Mouse (Mus musculus) cerebellum, postnatal 10 days (tissue): Measurements from ENCODE around the gene Asb13.
A peak's percentile ranks its signal among the peaks of the same experiment; 100 is the strongest.

ENCODE experiments used
- DNase-seq, 2 experiments: peaks; one replicate each; pipeline ENCODE4 v3.0.0; 2021; ENCODE audit warnings: mixed read lengths in 2 of 2

Asb13 gene

GRCm38 (mm10) chr13:3665308-3665723, 31.5 kb downstream of the Asb13 start:
- DNase-seq = peak; percentile 82 to 87

DNA sequence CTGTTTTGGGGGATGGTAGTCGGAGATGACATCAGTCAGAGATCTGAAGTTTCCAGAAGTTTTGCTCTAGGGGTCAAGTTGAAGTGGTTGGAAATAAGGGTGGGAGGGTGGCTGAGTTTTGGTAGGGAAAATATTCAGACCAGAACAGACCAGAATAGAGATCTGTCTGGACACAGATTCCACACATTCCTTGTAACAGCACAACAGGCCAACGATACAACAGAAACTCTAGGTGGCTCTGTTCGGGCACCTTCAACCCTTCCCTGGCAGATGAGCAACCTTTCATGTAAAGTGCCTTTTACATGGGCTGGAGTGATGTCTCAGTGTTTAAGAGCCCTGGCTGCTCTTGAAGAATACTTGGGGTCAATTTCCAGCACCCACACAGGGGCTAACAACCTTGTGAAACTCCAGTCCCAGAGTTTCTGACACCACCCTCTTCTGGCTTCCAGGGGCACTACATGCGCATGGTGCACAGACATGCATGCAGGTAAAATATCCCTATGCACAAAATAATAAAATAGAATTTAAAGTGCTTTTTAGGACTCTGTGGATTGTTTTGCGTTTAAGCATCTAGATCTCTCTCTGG, 33.5 kb downstream of the Asb13 start:
- no peak for DNase-seq

DNA sequence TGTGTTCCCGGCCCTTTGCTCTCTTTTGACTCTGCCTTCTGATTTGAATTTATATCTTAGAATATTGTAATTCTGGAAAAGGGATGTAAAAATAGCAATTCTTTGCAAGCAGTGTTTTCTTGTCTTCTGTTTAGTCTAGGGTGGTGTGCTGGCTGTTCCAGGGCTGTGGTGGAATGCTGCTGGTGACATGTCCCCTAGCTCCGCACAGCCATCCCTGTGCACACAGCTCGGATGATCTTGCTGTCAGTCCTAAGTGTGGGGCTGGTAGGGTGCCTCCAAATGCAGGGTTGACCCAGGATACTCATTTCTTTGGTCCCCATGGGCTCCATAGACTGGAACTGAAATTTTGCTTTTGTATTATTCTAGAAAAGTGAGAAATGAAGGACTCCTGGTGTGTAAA, 34.2 kb downstream of the Asb13 start:
- no peak for DNase-seq

DNA sequence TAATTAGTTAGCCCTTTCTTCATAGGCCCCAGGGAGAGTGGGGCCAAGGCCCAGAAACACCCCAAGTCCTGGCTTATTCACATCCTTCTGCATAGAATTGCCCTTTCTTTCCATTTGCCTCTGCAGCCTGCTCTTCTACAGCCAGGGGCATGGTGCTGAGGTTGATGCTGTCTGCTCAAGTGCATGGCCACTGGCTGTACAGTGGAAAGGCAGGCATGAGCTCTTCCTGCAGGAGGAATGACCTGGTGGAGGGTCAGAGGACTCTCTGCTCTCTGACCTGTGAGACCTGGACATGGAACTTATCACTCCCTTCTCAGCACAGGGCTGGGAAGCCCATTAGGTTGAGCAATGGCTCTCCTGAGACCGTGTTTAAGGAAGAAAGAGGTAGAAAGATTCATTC, 35.8 kb downstream of the Asb13 start:
- DNase-seq = no peak

- peak; percentile 10 to 25 for DNase-seq
Observed at GRCm38 (mm10) chr13:3670039-3670438, 36.2 kb downstream of the Asb13 start.

GRCm38 (mm10) chr13:3673151-3673550, 39.3 kb downstream of the Asb13 start:
- DNase-seq = no peak

DNA sequence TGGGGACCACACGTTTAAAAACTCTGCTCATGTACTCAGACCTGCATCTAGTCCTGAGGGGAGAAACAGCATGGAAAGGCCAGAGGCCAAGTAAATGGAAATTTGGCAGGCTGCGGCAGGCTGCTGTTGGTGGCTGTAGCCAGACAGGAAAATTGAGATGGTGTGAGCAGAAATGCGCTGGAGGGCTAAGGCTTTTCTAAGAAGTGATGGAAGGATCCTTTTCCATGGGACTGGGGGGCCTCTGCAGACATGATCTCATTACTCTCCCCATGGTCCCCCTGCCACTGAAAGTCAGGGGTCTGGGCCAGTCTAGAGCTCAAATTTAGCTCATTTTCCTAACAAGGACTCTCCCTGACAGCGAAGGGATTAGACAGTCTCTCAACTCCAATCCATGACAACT, 39.8 kb downstream of the Asb13 start:
- DNase-seq = no peak

DNA sequence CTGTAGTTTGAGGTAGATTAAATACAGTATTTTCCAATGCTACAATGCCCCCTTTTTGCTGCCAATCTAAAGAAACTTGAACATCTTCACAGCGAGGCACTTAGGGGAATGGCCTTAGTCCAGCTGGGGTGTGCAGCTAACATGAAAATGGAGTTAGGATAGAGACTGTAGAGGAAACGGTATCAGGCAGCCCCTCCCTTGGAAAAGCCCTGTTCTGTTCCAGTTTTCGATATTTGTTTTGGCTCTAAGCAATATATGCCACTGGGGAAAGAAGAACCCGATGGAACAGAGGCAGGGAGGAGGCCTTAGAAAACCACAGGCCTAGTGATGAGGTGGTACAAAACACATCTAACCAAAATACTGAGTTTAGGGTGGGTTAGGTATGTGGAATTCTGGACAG, 42.0 kb downstream of the Asb13 start:
- no peak for DNase-seq

DNA sequence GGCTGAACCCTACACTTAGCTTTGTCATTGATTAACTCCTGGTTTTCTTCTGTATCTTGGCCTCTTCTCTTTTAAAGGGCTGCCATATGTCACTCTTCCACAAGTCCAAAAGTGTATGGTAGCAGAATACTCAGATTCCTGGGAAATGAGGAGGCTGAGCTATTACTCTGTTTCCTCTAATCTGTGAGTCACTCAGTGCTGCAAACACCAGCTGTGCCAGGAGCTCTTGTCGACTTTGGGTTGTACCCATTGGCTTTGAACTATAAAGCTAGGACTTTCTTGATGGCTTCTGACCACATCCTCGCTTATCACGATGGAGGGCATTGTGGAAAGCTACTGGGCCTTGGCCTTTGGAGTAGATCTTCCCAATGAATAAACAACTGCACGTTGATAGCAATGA, 45.3 kb downstream of the Asb13 start:
- DNase-seq = no peak

DNA sequence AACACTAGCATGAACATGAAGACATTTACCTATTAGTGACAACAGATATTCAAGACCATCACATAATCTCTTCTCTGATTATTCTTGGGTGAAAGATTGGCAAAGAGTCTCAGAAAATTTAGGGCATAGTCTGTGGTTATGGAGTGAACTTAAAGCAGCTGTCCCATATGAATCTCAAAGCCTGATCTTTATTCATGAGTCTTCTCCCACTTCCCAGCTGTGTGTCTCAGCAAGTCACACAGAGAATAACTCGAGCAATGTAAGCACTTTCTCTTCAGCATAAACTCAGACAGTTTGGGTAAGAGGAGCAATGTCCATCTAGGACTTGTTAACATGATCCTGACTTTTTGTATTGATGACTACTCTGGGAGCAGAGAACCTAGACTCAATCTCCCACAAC, 52.5 kb downstream of the Asb13 start:
- DNase-seq = no peak

DNA sequence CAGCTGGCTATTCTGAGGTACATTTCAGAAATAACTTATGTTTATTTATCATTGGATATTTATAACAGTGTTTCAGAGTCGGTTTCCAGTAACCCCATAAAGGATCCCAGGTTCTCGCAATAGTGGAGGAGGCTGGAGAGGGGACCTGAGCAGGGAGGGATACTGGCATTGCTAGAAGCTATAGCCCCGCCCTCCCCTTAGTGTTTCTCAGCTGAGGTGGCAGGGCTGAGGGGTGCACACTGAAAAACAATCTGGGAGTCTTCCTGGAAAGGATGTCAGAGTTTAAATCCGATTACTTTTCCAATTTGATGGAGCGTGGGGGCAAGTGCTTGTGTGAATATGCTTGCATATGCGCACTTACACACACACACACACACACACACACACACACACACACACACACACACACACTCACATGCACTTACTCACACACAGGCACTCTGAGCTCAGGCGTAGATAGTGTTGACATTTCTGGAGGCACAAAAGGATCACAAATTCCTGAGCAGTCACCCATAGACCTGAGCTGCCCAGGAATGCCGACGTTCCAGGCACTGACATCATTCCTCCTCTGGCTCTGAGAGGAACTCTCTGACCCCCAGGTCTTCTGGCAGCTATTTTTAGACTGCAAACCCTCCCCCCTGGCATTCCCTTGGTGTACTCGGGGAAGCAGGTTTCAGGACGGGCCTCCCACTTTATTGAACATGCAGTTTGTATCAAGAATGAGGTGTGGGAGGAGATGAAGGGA, 60.9 kb downstream of the Asb13 start:
- DNase-seq = no peak

- DNase-seq = no peak
Observed at GRCm38 (mm10) chr13:3696977-3697735, 63.3 kb downstream of the Asb13 start.

DNA sequence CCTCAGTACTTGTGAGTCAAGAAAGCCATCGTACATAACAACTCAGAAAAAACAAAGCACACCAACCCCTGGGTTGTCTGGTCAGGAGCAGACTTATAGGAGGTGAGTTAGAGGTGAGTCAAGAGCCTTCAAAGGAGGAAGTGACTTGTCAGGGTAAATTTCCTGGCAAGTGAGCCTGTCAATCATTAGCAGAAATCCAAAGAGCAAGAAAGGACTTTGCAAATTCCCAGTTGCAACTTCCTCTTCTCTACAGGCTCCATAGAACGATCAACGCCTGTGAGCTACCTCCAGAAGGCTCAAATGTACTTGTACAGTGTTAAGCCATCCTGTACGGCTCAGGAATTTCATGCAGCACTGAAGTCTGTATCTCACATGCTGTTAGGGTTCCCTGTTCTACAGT, 66.9 kb downstream of the Asb13 start:
- DNase-seq = no peak
